Mouse (Mus musculus) cerebellum, adult 11 months (tissue): Measurements from ENCODE around the gene Btbd35f16.
"Not testable (repeated sequence)": the region's sequence is repeated elsewhere in the genome, so short reads cannot be mapped to it uniquely, and the experiment has no call there.

ENCODE experiments used
- DNase-seq: peaks from one replicate; pipeline ENCODE4 v3.0.0; 2022

Btbd35f16 gene

DNA sequence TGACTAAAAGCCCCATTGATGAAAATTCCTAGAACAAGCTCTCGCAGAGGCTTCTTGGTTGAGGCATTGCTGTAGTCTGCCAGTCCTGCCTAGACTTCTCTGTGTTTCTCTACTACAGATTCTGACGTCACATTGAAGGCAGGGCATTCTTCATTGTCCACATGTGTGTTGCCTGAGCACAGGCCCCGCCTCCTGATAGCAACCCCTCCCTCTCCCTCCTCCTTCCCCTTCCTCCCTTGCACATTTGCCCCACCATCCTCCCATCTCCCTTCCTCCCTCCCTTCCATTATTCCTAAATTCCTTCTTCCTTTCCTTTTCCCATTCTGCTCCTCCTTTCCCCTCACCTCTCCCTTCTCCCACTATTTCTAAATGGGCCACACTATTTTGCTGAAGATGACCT lies at the start of gene Btbd35f16:
Gene Btbd35f16, minus strand, starts transcription at position 101 of the 400 bp plus-strand sequence.
- not testable (repeated sequence) for DNase-seq
